Mouse (Mus musculus) frontal cortex, postnatal 25 days (tissue): ENCODE measurements around the gene Slc25a40.

Experiments
- DNase-seq, 2 experiments: peaks; one replicate each; pipeline ENCODE4 v3.0.0; 2022; ENCODE audit warnings: low spot score in 2 of 2

The Slc25a40 gene

GRCm38 (mm10) chr5:8422157-8422931 lies at the start of gene Slc25a40, which contains the start of gene Dbf4:
Gene Slc25a40, plus strand, starts transcription at chr5:8422850.
Gene Dbf4, minus strand, starts transcription at chr5:8422716.
- DNase-seq, result peak; percentile 75 to 84

DNA sequence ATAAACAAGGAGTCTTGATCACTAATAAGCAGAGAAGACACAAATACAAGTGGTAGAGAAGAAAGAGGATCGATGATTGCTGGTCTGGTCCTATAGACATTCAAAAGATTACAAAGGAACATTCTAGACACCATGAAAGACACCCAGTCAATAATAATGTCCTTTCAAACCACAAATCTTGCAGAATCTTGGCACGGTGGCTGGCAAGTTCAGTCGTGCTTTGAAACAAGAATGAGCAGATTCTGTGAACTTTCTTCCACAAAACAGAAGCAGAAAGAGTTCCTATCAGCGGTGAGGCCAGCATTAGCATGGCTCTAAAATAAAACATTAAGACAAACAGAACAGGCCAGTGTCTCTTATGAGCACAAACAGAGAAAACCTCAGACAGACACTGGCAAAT lies 49.2 kb upstream of the Slc25a40 start:
- DNase-seq, result no peak

DNA sequence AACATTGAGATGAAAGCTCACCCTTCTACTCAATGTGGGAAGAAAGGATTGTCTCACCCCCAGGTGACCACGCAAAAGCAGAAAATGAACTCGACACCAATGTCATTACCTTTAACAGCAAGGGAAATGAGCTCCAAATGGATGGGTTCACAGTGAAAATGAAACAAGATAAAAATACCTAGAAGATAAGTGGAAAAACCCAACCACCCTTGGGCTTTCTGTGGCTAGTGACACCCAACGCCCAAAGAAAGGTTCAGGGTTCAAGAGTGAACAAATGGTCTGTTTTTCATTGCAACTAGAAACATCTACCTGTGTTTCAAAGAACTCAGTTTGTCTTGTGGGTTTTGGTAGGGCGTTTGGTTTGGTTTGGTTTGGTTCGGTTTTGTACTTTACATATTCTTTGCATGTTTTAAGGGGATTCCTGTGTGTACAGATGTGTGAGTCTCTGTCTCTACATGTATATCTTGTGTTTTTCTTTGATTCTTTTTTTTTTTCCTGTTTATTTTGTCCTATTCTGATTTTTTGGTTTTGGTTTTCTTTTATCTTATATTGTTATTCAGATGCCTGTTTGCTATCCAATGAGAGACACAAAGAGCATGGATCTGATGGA lies 48.2 kb upstream of the Slc25a40 start:
- no peak for DNase-seq

GRCm38 (mm10) chr5:8393891-8394583 lies 28.6 kb upstream of the Slc25a40 start:
- no peak for DNase-seq

- DNase-seq, result no peak
Measured at GRCm38 (mm10) chr5:8397587-8398249, 24.9 kb upstream of the Slc25a40 start.

GRCm38 (mm10) chr5:8408746-8409145 lies 13.9 kb upstream of the Slc25a40 start:
- DNase-seq, result no peak

GRCm38 (mm10) chr5:8416683-8417413 lies 5.8 kb upstream of the Slc25a40 start:
- DNase-seq, result no peak

- no peak for DNase-seq
Measured at GRCm38 (mm10) chr5:8417443-8417842, 5.2 kb upstream of the Slc25a40 start.

DNA sequence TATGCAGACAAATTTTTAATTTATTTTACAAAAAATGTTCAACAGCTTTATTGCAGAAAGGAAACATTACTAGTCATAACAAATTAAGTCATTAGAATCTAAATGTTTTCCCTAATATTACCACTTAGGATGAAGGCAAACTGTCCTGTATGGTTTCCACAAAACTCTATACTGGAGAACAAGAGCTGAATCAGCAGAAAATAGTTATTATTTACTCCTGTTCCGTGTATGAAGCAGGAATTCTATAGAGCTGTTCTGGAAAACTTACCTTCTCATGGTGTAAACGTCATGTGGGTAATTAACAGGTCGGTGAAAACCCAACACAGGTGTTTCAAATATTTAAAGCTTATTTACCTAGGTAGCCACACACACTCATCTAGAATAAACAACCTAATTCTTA lies 1.2 kb upstream of the Slc25a40 start:
- no peak for DNase-seq

DNA sequence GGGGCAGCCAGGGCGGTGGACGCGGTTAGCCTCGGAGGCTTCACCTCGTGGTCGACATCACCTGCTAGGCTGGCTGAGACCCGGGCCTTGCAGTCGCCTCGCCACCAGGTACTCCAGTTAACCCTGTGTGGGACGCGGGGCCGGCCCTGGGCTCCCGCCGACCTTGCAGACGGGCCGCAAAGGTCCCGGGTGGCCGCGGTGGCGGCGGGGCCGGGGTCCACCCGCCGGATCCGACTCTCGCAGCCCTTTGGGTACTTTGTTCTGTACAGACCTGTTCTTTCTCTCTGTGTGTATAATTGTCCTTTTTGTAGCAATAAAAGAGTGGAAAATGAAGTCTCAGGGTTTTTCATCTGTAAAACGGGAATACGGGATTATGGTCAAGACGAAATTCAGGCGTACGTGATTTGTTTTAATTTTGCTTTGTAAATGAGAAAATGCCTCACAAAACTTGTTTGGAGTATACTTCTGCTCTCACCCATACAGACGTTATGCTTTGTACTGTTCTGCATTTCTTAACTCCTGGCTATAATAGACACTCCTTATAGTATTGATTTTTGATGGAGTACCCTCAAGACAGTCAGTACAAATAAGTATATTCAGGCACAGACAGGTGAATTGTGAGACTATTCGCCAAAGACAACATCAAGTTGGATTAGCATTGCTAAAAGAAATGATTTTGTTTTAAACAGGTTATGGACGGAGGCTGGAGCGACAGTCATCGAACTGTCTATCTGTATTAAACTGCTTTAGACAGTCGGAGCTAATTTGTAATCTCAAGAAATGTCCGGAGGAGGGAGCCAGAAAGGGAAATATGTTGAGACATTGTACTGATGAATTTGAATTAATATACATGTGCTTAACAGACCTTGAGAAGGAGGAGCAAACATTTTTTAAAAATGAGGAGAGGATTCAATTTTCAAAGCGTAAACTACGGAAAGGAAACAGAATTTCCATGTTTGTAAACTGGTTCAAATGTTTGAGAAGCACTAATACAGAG lies 580 bp downstream of the Slc25a40 start:
- no peak for DNase-seq

DNA sequence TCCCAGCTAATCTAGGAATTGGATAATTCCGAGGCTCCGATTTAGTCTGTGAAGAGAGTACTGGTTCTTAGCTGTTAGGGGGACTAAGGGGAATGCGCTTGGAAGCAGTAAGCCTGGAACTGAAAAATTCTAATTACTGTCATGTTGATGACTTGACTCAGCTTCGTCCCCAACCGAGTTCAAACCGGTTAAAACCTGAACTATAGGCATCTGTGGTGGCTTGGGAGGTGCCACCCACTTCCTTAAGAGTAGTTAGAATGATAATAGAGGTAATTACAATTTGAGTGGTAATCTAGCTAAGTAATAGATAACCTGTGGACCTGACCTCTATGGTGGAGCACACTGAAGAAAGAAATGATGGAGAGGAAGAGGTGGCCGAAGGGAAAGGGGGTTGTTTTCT lies 1.5 kb downstream of the Slc25a40 start:
- DNase-seq, result no peak

GRCm38 (mm10) chr5:8425899-8426298 lies 3.2 kb downstream of the Slc25a40 start:
- no peak for DNase-seq

DNA sequence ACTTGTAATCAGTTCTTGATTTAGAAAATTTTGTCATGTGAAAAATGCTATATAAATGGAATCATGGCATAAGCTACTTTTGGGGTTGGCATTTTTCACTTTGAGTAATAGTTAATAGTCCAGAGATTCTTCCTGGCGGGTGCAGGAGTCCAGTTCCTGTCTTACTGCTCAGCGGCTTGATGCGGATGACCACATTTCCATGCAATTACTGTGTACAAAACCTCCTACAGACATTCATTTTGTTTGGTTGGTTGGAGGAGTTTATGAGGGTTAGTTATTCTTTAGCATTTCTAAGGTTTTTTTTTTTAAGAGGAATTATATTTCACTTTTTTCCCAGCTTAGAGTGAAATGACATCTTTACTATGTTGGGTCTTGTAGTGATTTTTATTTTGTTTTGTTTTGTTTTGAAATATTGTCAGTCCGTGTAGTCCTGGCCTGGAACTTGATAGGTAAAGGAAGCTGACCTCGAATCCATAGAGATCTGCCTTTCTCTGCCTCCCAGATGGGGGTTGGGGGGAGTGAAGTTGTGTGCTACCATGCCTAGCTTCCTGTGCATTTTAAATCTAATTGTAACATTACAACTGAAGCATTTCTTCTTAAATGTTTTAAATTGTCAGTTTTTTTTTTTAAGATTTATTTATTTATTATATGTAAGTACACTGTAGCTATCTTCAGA lies 15.0 kb downstream of the Slc25a40 start:
- DNase-seq, result no peak

- no peak for DNase-seq
Measured at GRCm38 (mm10) chr5:8439095-8439494, 16.4 kb downstream of the Slc25a40 start.

DNA sequence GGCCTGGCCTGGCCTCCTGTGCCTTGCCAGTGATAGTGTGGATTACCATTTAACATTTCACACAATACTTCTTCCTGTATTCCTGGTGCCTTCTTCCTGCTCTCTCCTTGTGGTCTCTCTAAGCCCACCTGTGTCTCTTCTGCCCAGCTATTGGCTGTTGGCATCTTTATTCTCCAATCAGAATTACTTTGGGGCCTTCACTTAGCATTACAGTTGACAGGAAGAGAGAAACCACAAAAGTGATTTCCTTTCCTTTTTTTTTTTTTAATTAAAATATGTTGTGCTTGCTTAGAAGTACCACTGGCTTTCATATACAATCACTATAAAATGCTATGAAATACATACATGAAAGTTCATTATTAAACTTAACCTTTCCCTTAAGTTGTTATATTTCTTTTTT lies 32.9 kb downstream of the Slc25a40 start:
- no peak for DNase-seq

GRCm38 (mm10) chr5:8456561-8456960 lies 33.9 kb downstream of the Slc25a40 start:
- DNase-seq, result no peak

- no peak for DNase-seq
Measured at GRCm38 (mm10) chr5:8487989-8488700, 65.5 kb downstream of the Slc25a40 start.

DNA sequence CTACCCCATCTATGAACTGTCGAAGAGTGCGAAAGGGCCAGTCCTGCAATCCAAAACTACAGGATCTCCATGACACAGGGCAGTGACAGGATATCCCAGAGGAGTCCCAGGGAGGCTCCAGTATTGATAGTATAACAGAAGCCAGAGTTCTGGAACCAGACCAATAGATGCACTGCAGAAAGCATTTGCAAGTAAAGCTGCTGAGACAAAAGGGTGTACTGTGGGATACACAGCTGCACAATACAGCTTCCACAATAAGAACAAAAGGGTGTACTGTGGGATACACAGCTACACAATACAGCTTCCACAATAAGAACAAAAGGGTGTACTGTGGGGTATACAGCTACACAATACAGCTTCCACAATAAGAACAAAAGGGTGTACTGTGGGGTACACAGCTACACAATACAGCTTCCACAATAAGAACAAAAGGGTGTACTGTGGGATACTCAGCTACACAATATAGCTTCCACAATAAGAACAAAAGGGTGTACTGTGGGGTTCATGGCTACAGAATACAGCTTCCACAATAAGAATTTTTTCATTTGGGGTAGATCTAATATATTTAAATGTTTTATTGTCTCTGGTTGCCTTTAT lies 66.1 kb downstream of the Slc25a40 start:
- DNase-seq, result no peak
